Mouse (Mus musculus): ENCODE results near the gene Lzts3.

The Lzts3 gene

DNA sequence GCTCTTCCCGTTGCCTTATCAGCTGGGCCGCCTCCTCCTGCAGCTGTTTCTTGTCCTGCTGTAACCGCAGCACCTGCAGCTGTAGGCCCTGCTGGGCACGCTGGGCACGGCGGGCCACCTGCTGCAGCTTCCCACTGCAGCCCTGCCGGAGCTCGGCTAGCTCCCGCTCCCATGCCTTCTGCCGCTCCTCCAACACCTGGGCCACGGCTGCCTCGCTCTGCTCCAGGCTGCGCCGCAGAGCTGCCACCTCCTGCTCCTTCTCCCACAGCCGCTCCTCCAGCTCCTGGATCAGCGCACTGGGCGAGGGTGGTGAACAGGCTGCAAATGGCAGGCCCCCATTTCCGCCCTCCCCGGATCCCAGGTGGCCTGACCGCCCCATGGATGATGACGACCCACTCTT, 6.8 kb downstream of the Lzts3 start:
- DNase-seq (ENCODE audit: low read depth in 1 of 2, low spot score in 2 of 2), result no peak

DNA sequence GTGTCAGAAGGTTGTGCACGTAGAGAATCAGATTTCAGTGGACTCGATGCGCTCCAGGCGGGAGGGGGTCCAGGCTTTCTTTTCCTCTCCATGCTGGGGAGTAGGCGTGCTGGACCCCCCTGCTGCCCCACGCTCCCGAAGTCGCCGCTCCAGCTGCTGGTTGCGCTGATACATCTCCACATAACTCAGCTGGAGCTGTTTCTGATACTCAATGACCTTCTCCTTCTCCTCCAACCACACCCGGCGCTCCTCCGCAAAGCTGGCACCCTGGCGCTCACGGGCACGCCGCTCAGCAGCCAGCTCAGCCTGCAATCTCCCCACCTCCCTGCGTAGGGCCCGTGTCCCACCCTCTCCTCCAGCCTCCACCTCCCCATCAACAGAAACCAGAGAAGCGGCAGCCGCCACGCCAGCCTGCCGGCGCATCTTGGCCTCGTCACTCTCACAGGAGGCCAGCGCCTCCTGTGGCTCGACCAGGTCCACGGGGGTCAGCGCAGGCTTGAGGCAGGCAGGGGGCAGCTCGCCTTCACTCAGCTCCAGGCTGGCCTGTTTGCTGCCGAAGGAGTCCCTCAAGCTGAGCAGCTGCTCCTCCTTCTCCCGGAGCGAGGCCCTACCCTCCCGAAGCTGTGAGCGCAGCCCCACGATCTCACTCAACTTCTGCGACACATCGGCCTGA, 7.7 kb downstream of the Lzts3 start:
- no peak for DNase-seq (ENCODE audit: low read depth in 1 of 2, low spot score in 2 of 2)

DNA sequence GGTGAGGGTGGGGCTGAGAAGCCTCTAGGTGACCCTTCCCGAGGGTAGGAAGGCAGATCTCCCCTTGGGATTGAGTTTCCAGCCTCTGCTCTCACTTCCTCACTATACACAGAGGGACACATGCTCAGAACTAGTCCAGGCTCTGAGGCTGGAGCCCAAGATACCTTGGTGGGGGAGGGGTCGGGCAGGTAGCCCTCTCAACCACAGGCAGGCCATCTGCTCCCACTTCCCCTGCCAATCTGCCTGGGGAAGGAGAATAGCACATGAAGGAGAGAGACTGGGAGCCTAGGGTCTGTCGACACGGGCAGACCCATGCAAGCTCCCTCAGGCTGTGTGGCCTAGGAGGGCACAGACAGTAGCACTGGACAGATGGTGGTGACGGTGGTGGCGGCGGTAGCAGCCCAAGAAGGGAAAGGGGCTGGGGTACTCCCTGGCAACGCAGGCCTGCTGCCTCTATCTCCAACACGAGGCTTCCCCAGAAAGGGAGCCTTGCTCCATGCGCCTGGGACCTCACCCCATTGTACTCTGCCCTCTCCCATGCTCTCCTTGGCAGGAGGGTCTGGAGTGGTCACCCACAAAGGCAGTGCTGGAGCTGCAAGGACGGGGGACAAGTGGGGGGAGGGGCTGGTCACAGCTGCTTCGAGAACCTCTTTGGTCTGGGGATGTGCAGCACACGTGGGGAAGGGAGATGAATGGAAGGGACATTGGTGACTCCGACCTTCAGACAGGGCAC, 8.4 kb downstream of the Lzts3 start:
- DNase-seq (ENCODE audit: low read depth in 1 of 2, low spot score in 2 of 2), result no peak

DNA sequence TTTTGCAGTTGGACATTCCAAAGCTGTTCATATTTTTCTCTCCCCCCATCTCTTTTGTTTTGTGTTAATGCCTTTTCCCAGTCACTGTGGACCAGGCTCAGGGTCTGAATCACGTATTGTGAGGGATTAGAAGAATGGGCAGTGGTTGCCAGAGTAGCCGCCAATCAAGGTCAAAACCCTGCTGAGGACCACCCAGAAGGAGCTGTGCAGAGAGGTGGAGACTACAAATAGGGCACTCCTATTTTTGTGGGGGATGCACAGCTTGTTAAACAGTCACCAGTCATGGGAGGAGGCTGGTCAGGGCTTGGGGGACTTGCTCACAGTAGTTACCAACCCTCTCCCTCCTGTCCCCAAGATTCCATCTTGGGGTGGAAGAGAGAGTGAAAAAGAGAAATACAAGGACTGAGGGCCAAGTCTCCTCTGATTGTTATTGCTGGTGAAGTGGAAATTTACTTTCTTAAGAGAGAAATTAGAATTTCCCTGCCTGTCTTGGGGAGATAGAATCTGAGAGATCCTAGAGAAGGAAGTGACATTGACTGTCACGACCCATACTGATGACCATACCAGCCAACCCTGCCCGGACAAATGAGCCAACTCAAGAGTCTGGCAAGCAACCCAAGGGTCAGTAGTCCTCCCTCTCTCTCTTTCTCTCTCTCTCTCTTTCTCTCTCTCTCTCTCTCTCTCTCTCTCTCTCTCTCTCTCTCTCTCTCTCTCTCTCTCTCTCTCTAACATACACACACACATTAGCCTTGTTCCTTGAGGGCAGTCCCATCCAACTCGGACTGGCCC, 9.5 kb downstream of the Lzts3 start:
- no peak for DNase-seq (ENCODE audit: low read depth in 1 of 2, low spot score in 2 of 2)

DNA sequence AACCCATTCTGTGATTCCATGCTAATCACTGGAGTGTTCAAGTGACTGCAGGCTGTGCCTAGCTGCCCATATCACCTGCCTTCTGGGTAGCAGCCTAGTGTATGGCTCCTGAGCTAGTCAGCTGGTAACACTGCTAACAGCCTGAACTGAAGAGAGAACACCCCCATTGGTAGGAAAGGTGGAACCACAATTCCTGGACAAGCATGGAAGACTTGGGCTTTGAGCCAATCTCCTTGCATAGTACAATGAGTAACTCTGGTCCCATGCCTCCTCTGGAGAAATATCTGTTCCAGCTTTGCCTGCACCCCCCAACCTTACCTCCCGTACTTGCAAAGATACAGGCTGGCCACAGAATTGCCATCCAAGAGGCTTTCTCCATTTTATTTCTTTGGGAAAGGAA, 10.2 kb downstream of the Lzts3 start:
- no peak for DNase-seq (ENCODE audit: low read depth in 1 of 2, low spot score in 2 of 2)

DNA sequence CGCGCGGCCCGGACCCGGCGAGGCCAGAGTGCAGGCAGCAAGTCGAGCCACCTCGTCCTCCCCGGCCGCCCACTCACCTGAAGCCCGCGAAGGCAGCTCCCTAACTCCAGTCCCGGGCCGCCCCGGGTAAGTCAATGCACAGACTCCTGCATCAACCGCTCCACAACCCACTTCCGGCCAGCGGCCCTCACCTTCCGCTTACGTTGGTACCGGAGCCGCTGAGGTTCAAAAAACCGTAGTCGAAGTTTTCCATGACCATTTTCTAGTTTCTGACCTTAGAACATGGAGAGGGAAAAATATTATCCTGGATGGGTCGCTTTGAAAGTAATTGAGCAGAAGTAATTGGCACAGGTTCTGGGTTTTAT, 12.8 kb downstream of the Lzts3 start, which contains the start of the genes Fastkd5 and Ubox5:
Gene Fastkd5, minus strand, starts transcription at position 189 of the 365 bp plus-strand sequence.
Gene Ubox5, minus strand, starts transcription at position 200 of the 365 bp plus-strand sequence.
- DNase-seq (ENCODE audit: low read depth in 1 of 2, low spot score in 2 of 2), result peak; percentile 67 to 76

DNA sequence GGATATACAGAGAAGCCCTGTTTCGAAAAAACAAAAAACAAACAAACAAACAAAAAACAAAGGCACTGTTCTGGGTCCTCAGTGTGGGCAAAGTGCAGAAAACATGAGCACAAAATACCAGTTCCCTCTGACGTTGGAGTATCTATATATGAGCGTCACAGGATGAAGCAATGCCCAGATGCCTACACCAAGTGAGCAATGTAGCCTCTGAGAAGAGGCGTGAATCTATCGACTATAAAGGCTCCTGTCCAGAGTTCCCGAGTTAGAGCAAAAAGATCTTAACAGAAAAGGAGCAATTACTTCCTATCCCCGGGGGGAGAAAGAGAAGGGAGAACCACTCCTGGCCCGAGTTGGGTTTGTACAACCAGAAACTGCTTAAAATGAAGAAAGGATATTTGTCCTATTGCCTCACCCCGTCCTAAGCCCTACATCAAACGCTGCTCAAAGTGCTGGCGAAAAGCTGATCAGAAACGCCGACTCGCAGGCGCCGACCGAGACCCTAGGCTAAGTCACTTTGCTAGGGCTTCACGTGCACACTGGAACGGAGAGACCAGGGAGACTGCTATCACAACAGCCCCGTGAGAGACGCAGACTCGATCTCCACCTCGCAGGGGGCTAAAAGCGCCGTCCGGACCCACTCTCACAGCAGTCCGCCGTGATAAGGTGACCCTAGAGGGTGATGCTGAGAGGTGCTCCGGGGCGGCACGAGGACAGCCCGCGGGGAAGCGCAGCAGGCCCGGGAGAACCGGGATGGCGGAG, 13.3 kb downstream of the Lzts3 start:
- no peak for DNase-seq (ENCODE audit: low read depth in 1 of 2, low spot score in 2 of 2)

DNA sequence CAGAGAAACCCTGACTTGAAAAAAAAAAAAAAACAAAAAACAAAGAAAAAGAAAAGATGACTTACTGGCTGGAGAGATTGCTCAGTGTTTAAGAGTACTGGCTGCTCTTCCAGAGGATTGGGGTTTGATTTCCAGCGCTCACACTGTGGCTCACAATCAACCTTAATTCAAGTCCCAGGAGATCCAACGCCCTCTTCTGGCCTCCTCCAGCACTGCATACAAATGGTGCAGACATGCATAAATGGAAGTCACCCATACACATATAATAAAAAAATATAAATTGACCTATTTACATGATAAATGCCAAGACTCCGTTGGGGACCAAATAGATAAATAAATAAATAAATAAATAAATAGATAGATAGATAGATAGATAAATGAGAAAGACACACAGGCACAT, 14.2 kb downstream of the Lzts3 start:
- DNase-seq (ENCODE audit: low read depth in 1 of 2, low spot score in 2 of 2), result no peak

DNA sequence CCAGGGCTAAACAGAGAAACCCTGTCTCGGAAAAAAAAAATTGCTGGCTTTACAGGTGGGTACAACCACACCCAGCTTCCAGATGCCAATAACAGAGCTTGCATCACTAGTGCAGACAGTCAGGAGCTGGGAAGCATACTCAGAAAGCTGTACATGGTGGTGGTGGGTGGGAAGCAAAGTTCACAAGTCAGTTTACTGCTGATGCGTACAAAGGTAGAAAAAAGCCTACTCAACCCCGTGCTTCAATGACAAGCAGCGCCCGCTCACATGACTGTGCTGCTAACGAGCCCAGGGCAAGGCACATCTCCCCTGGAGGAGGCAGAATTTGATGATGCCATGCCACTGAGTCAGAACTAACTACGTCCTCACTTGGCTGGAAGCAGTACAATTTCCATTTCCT, 23.6 kb downstream of the Lzts3 start:
- no peak for DNase-seq (ENCODE audit: low read depth in 1 of 2, low spot score in 2 of 2)

DNA sequence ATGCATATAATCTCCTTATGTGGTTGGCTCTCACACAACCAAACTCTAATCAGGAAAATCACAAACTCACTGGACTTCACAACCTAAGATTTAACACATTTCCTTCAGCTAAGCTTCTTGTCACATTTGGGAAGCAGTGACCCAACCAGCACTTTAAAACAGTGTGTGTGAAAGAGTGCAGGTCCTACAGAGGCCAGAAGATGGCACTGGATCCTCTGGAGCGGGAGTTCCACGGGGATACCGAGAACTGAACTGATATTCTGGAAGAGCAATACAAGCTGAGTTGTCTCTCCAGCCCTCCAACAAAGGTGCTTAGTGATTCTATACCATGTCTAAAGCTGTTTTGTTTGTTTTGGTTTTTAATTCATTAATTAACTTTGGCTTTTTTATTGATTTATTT, 29.5 kb downstream of the Lzts3 start:
- no peak for DNase-seq (ENCODE audit: low read depth in 1 of 2, low spot score in 2 of 2)

DNA sequence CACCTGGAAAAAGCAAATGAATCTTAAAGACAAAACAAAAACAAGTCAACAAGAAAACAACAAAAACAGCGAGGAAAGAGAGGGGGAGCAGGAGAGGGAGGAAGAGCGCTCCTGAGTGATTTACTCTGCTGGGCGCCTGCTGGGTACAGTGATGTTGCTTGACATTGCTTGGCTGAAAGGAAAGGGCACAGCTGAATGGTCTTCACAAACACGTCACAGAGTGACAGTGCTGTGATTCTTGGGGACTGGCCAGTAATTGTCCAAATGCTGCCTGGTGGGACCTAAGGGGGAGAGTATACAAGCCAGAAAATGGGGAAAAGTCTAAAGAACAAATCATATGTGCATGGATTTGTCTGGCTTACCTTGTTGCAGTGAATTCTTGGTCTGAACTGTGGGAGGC, 40.4 kb downstream of the Lzts3 start:
- DNase-seq (ENCODE audit: low read depth in 1 of 2, low spot score in 2 of 2), result no peak

DNA sequence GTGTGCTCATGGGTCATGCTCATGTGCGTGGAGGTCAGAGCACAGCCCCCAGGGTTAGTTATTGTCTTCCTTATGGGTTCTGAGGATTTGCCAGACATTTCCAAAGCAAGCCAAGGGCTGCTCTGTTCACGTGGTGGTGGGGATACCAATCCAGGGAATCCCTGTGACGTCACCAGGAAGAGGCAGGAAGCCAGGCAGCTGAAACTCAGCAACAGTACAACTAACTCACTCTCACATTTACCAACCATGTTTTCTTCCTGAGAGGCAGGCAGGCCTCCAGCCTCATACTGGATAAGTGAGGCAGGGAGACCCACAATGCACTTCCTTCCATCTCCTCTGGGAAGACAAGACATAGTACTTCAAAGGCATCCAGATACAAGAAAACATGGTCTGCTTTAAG, 44.2 kb downstream of the Lzts3 start:
- DNase-seq (ENCODE audit: low read depth in 1 of 2, low spot score in 2 of 2), result no peak

DNA sequence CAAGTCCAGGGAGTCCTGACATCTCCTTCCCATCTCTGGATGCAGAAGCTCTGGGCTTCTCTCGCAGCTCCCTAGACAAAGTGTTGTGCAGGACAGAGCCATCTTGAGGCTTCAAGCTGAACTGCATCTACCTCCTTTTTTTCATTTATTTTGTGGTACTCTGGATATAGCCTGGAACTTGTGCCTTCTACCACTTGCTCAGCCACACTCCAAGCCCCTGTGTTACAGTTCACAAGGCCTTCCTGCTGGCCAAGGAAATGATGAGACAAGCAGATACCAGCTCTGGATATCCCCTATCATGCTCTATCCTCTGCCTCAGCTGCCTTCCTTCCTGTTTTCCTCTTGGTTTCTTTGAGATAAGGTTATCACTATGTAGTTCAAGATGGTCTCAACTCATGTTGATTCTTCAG, 45.0 kb downstream of the Lzts3 start:
- DNase-seq (ENCODE audit: low read depth in 1 of 2, low spot score in 2 of 2), result no peak

DNA sequence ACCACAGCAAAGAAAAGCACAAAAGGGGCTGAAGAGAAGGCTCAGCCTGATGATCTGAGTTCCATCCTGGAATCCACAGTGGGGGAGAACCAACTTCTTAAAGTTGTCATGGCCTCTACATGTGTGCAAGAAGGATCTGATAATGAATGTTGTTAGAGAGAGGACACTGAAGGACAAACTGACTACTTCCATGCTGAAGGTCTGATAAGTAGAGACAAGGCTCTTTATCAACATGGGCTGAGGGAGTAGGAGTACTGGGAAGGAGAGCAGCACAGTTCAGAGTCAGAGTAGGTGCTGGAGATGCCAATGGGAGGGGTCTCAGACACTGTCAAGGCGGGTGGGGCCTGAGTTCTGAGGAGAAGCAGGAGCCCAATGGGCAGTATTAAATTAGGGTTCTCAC, 47.0 kb downstream of the Lzts3 start:
- no peak for DNase-seq (ENCODE audit: low read depth in 1 of 2, low spot score in 2 of 2)

DNA sequence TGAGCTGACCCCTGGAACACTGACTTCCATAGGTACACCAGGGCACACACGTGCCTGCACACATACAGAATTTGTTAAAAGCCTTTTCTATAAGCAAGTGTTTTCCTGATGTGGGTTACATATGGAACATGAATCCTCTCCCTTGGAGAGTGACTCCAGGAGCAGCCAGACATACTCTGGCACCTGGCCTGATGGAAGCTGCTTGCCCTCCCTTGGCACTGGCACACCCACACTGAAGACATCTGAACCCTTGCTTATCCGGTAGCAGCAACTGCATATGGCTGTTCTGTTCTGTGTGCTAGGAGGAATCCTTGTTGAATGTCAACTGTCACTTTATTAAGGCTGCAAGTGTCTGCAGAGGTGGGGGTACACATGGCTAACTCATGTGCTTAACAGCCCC, 51.6 kb downstream of the Lzts3 start:
- no peak for DNase-seq (ENCODE audit: low read depth in 1 of 2, low spot score in 2 of 2)

DNA sequence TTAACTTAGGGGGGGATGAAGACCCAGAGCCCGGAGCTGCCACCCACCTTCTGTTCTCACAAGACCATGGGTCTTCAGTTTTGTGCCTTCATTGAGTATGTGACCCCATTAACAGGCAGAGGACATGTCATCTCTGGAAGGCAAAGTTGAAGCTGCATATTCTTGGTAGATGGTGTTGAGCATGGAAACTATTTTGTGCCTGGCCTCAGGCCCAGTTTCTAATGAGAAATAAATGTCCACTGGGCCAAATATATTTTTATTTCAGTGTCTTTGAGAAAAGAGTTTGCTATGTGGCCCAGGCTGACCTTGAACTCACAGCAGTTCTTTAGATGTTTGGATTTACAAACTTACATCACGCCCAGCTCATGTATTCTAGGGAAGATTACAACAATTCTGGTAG, 52.8 kb downstream of the Lzts3 start:
- no peak for DNase-seq (ENCODE audit: low read depth in 1 of 2, low spot score in 2 of 2)

DNA sequence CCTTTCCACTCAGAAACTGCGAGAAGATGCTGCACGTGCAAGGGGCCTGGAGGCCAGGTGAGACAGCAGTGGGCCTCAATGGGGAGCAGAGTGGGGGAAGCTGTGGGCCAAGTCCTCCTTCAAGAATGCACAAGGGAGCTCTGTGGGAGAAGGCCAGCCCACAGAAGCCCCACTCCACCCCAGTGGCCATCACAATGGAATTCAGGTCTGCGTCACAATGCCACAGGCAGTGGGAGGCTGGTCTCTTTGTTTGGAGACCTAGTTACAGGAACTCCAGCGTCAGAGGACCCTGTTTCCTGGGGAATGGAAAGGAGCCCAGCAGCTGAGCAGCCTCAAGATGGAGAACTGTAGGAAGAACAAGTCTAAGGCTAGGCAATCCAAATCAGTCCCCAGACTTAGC, 53.4 kb downstream of the Lzts3 start:
- no peak for DNase-seq (ENCODE audit: low read depth in 1 of 2, low spot score in 2 of 2)

DNA sequence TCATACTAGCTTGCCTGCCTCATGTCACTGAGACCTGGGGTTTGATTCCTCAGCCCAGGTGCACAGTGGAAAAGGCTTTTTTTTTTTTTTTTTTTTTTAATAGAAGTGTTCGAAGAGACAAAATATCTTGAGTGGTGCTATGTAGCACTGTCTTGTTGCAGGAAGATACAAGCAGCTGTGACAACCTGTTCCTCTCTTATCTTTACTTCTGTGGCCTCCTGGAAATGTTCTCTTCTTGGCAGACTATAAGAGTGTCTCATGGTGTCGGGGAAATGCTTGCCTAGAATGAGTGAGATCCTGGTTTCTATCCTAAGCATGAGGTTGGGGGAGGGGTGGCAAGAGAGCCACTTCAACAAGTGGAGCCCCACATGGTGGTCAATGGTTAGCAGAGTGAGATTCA, 54.2 kb downstream of the Lzts3 start:
- DNase-seq (ENCODE audit: low read depth in 1 of 2, low spot score in 2 of 2), result no peak

DNA sequence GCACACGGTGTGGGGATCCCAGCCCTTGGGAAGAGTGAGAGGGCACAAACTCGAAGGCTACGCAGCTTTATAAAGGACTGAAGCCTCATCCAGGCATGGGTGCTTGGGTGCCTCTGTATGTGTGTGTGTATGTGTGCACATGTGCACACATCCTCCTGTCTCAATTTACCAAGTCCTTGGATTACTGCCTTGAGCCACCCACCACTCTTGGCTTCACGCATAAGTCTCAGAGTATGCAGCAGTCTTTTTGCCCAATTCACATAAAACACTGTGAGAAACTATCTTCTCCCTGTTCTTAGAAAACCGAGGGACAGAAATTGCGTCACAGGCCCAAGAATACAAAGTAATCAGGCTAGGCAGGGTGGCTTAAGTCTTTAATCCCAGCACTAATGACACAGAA, 56.6 kb downstream of the Lzts3 start:
- no peak for DNase-seq (ENCODE audit: low read depth in 1 of 2, low spot score in 2 of 2)

DNA sequence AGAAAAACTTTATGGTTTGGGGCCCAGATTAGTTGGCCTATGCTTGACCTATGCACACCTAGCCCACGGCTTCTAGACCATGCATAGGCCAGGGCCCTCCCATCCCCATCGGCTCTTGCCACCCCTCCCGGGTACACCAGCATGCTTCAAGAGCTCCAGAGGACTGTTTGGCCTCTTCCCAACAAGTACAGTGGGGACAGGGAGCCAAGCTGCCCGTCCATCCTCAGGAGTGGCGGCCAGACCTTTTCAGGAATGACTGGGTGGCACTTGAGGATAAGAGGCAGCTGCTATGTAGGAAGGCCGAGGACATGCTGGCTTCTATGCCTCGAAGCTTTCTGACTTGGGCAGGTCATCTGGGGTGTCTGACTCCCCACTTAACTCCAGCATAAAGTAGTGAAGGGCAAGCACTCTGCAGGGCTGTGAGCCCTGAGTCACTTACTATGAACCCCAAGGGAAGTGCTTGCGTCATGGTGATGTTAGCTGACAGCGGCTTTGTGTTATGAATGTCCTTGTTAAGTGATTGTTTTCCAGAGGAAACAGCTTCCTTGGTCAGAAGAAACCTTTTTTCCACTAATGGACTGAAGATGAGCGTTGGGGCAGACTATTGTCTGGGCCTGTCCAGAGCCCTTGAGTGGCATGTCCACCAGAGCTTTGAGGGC, 58.6 kb downstream of the Lzts3 start:
- DNase-seq (ENCODE audit: low read depth in 1 of 2, low spot score in 2 of 2), result no peak
